Mouse (Mus musculus) testis, adult 2 months (tissue): ENCODE data around the gene Calcr. TPM values are rescaled to one million over a fixed set of nuclear protein-coding genes. Genes with fewer than 3 reads are reported as not detected.

Source experiments
- H3K27ac ChIP-seq: fragments of 200-500 bp; 2 replicates; pipeline ENCODE4 v1.5.1; 2012; ENCODE audit warnings: low read depth, low read length; ENCODE audit not compliant: control insufficient read depth, insufficient read depth
- H3K27me3 ChIP-seq: fragments of 200-500 bp; 2 replicates; pipeline ENCODE4 v1.6.1; 2012; ENCODE audit warnings: mild to moderate bottlenecking, low read length, moderate library complexity; ENCODE audit not compliant: control insufficient read depth, insufficient read depth
- H3K36me3 ChIP-seq: fragments of 200-500 bp; 2 replicates; pipeline ENCODE4 v1.6.1; 2012; ENCODE audit warnings: mild to moderate bottlenecking, low read length; ENCODE audit not compliant: control insufficient read depth, insufficient read depth
- H3K4me1 ChIP-seq: fragments of 200-500 bp; 2 replicates; pipeline ENCODE4 v1.6.1; 2012; ENCODE audit warnings: low read length; ENCODE audit not compliant: control insufficient read depth, insufficient read depth
- H3K4me3 ChIP-seq: fragments of 200-500 bp; 2 replicates; pipeline ENCODE4 v1.5.1; 2012; ENCODE audit warnings: low read depth, mild to moderate bottlenecking, low read length, moderate library complexity, mixed read lengths; ENCODE audit not compliant: control insufficient read depth
- CTCF ChIP-seq: fragments of 200-500 bp; IDR thresholded peaks from 2 replicates; pipeline ENCODE4 v1.5.1; 2012; ENCODE audit warnings: low read depth, mild to moderate bottlenecking, inconsistent platforms, low read length, moderate library complexity; ENCODE audit not compliant: control insufficient read depth, insufficient read depth, insufficient replicate concordance
- POLR2A ChIP-seq: fragments of 200-500 bp; IDR thresholded peaks from 2 replicates; pipeline ENCODE4 v1.6.1; 2012; ENCODE audit warnings: low read depth, mild to moderate bottlenecking, inconsistent platforms, low read length, moderate library complexity; ENCODE audit not compliant: control insufficient read depth
- polyA plus RNA-seq: library from polyadenylated mRNA; depleted of rRNA; stranded (reverse); fragments of >200 nt; gene quantifications from 2 replicates; pipeline ENCODE4 v1.2.3, GENCODE M21; 2012; rRNA removed

Calcr gene
- polyA plus RNA-seq: 0.05 TPM in 2 replicates

GRCm38 (mm10) chr6:3764230-3764764 is at the start of gene Calcr:
Calcr (minus strand) TSS chr6:3764714.
- Histone ChIP-seq H3K27me3 (no peaks in the 10 kb centered on the region), H3K4me3 (no peak within 1 kb of the TSS), H3K27ac (no peak within 1 kb of the TSS), H3K36me3 (no peaks in the 10 kb centered on the region), H3K4me1 (peaks cover 3% of the 10 kb centered on the region; the same call in 1 of the 2 replicates)
- TF ChIP-seq CTCF (no peak), POLR2A (no peak)

DNA sequence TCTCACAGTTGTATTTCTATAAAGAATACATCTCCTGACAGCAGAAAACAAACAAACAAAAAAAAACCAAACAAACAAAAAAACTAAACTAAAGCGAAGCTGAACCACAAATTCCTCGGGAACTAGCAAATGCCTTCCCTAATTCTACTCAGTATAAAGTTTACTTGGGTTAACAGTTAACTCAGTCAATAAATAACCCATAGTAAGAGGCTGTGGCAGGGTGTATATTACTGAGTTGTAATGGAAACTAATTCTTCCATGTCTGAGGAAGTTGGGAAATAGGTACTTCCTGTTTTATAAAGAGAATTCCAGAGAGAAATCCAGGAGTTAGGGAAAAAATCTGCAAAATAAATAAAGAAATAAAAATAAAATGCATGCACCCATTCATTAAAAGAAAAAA is 3.0 kb upstream of the Calcr start:
- H3K4me1 ChIP-seq: peaks cover 3% of the 10 kb centered on the region; the same call in 1 of the 2 replicates
- TF ChIP-seq POLR2A (no peak), CTCF (no peak)

GRCm38 (mm10) chr6:3763171-3763967 is 1.1 kb downstream of the Calcr start:
- H3K36me3 ChIP-seq: no peaks in the 10 kb centered on the region
- peaks cover 3% of the 10 kb centered on the region; the same call in 1 of the 2 replicates for H3K4me1 ChIP-seq
- H3K27ac ChIP-seq: no peak overlapping the region
- no peaks in the 10 kb centered on the region for H3K27me3 ChIP-seq
- no peak for TF ChIP-seq POLR2A
- no peak for TF ChIP-seq CTCF
- H3K4me3 ChIP-seq: no peak overlapping the region

More for the DNA sequence above, 3.0 kb upstream of the Calcr start:
- H3K27ac ChIP-seq: no peak overlapping the region
- no peak overlapping the region for H3K4me3 ChIP-seq
- no peaks in the 10 kb centered on the region for H3K36me3 ChIP-seq
- H3K27me3 ChIP-seq: no peaks in the 10 kb centered on the region

- Histone ChIP-seq H3K4me3 (no peak overlapping the region), H3K27ac (no peak overlapping the region), H3K27me3 (no peaks in the 10 kb centered on the region), H3K36me3 (no peaks in the 10 kb centered on the region), H3K4me1 (no peaks in the 10 kb centered on the region)
- TF ChIP-seq POLR2A (no peak), CTCF (no peak)
These were observed 12.9 kb downstream of the Calcr start for GRCm38 (mm10) chr6:3751576-3751975.

- no peaks in the 10 kb centered on the region for H3K27me3 ChIP-seq
These were observed 14.9 kb downstream of the Calcr start for GRCm38 (mm10) chr6:3749624-3750023.

DNA sequence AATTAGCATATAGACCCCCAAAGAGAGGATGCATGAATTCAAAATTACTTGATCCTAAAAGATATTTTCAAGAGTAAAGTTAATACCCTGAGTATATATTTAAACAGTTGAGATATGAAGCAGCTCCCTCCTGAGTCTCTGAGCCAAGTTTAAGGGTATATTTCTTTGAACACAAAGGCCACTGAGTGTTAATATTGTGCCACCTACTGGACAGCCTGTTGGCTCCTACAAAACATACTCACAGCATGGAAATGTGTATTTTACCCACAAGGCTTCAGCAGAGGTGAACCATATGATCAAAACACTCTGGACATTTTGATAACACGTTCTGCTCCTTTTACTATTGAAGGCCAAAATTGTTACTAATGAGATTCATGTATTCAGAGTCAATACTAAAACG is 19.0 kb downstream of the Calcr start:
- TF ChIP-seq CTCF (no peak), POLR2A (no peak)
- no peaks in the 10 kb centered on the region for H3K27me3 ChIP-seq
- no peaks in the 10 kb centered on the region for H3K36me3 ChIP-seq
- H3K4me1 ChIP-seq: no peaks in the 10 kb centered on the region
- no peak overlapping the region for H3K27ac ChIP-seq
- H3K4me3 ChIP-seq: no peak overlapping the region

More at GRCm38 (mm10) chr6:3749624-3750023, 14.9 kb downstream of the Calcr start:
- no peak overlapping the region for H3K4me3 ChIP-seq
- no peak overlapping the region for H3K27ac ChIP-seq
- H3K36me3 ChIP-seq: no peaks in the 10 kb centered on the region
- no peaks in the 10 kb centered on the region for H3K4me1 ChIP-seq
- TF ChIP-seq POLR2A (no peak), CTCF (no peak)

GRCm38 (mm10) chr6:3741996-3742713 is 22.4 kb downstream of the Calcr start:
- no peaks in the 10 kb centered on the region for H3K4me1 ChIP-seq
- H3K4me3 ChIP-seq: no peak overlapping the region
- no peaks in the 10 kb centered on the region for H3K27me3 ChIP-seq
- no peak overlapping the region for H3K27ac ChIP-seq
- TF ChIP-seq POLR2A: no peak
- TF ChIP-seq CTCF: no peak
- no peaks in the 10 kb centered on the region for H3K36me3 ChIP-seq
